Mouse (Mus musculus) G1E-ER4 (cell line): ENCODE data around the gene Zfp800. TPM values are rescaled to one million over a fixed set of nuclear protein-coding genes. Genes with fewer than 3 reads are reported as not detected.

Source experiments
- GATA1 ChIP-seq: IDR thresholded peaks from one replicate; pipeline ENCODE4 v1.8.0; 2012; ENCODE audit warnings: low read length, inconsistent platforms
- polyA plus RNA-seq: library from polyadenylated mRNA; stranded (reverse); fragments of >175 nt; gene quantifications from 2 replicates; pipeline ENCODE4 v1.2.3, GENCODE M21; 2012

The Zfp800 gene
- polyA plus RNA-seq, 1 experiment, result 89.7 TPM

DNA sequence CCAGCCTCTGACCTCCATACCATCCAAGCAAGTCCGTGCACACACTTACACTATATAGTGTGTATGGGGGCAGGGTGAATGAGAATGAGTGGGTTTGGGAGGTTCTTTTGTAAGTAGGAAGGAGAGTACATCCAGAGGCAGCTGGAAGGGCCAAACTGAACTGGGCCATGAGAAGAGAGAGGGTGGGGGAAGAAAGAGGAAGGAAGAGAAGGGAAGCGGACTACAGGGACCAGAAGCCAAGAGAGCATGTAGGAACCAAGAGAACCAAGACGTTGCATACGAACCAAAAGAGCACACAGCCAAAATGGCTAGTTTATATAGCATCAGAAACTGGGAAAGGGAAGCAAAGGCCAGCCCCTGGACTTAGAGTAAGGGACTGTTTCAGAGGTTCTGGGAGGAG is 56.6 kb downstream of the Zfp800 start:
- TF ChIP-seq GATA1, result no peak

DNA sequence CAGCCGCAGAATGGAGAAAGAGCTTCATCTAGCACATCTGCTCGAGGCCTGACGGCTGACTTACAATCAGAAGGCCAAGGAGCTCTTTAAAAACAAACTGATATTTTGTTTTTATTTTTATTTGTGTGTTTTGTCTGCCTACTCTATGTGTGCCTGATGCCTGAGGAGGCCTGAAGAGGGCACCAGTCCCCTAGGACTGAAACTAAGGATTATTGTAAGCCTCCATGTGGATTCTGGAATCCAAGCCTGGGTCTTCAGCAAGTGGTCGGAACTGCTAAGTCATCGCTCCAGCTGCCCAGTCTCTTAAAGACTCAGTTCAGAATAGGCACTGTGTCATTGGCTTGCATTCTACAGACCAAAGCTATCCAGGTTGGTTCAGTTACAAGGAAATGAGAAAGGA is 58.4 kb downstream of the Zfp800 start:
- no peak for TF ChIP-seq GATA1

GRCm38 (mm10) chr6:28333696-28334095 is 64.1 kb downstream of the Zfp800 start:
- no peak for TF ChIP-seq GATA1

DNA sequence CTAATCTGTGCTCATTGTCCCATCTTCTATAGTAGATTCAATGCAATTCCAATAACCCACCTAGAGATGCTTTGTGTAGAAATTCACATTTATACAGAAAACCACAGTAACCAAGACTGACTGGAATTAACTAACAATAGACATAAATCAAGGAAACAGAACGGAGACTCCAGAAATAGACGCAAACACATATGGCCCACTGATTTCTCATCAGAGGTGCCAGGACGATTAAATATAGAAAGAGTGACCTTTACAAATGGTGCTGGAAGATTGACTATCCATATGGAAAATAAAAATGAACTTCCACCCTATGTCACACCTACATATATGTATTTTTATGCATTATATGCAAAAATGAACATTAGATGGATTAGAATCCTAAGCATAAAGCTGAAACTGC is 65.3 kb downstream of the Zfp800 start:
- no peak for TF ChIP-seq GATA1

DNA sequence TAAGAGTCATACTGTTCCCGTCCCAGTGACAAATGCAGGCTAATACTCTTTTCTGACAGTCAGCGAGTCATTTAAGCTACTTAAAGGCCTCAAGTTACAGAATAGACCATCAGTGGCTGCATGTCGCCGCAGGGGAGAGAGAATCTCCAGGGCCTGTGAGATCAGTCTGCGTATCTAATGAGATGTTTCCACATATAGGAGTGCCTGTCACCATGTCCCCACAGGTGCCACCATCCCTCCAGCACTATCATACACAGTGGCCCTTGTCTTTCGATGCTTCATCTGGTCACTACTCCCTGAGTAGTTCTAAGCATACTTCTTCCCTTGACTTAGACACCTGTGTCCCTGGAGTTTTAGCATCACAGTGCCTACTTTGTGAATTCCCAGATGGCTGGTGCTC is 68.0 kb downstream of the Zfp800 start:
- no peak for TF ChIP-seq GATA1

GRCm38 (mm10) chr6:28329002-28329596 is 68.7 kb downstream of the Zfp800 start:
- TF ChIP-seq GATA1, result no peak

GRCm38 (mm10) chr6:28326720-28327119 is 71.1 kb downstream of the Zfp800 start:
- TF ChIP-seq GATA1, result no peak

DNA sequence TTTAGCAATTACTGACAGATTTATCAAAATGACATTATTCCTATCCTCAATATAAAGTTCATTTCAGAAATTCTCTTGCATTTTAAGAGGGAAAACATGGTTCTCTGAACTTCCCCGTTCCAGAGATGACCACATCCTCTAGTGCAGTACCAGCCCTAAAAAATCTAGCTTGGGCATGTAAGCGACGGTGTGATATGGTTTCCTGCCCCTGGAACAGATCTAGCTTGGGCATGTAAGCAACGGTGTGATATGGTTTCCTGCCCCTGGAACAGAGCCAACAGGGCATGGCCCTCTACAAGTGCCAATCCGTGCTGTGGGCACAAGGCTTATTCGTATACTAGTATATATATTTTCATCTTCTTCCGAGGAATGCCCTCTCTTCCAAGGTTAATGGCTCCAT is 75.4 kb downstream of the Zfp800 start:
- no peak for TF ChIP-seq GATA1

- no peak for TF ChIP-seq GATA1
These were observed 78.0 kb downstream of the Zfp800 start for GRCm38 (mm10) chr6:28319648-28320270.

GRCm38 (mm10) chr6:28318820-28319573 is 78.8 kb downstream of the Zfp800 start:
- no peak for TF ChIP-seq GATA1

- TF ChIP-seq GATA1, result no peak
These were observed 82.6 kb downstream of the Zfp800 start for GRCm38 (mm10) chr6:28315208-28315607.

DNA sequence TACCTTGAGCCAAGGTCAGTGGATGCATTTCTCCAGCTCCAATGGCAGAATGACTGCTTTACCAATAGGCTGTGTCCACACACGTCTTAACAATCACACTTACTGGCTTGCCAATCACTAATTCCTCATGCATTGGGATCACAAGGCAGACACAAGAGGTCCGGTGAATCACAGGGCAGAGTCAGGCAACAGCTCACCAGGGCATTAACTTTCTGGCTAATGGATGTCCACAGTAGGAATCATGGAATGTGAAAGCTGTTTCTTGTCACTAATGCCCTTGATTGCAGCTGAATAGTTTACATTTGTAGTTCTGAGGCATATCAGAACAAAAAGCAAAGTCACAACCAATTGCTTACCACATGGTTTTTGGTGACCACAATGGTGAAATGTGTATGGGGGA is 85.7 kb downstream of the Zfp800 start:
- TF ChIP-seq GATA1, result no peak

- TF ChIP-seq GATA1, result no peak
These were observed 88.1 kb downstream of the Zfp800 start for GRCm38 (mm10) chr6:28309692-28310091.

GRCm38 (mm10) chr6:28308929-28309328 is 88.9 kb downstream of the Zfp800 start:
- no peak for TF ChIP-seq GATA1

DNA sequence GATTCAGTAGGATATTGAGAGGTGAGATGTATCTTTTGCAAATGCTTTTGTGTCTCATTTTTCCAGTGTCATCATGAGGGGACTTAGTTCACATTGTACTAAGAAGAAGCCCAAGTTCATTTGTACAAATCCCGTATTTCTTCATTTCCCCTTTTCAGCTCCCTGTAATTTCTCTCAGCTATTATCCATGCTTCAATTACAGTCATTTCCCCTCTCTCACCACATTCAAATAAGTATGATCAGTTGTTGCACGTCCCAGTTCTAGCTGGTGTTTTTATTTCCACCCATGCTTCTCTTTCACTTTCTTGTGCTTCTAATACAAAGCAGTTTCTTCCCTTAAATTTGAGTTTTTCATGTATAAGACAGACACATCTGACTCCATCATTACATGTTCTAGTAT is 91.1 kb downstream of the Zfp800 start:
- no peak for TF ChIP-seq GATA1

- no peak for TF ChIP-seq GATA1
These were observed 101.5 kb downstream of the Zfp800 start for GRCm38 (mm10) chr6:28296306-28296705.

GRCm38 (mm10) chr6:28295581-28295980 is 102.2 kb downstream of the Zfp800 start:
- no peak for TF ChIP-seq GATA1
